Mouse (Mus musculus): ENCODE measurements at regions not wholly inside any gene's neighbourhood (a gene's known extent, or its start where the extent isn't known, plus 50 kb on each side); places are given as distances from the start of the nearest gene placed in this dataset.

- Histone ChIP-seq H3K4me1 (replicated peaks; ENCODE audit: insufficient read depth, low read length) (no peaks in the 10 kb centered on the region), H3K27ac (no peak overlapping the region), H3K9me3 (replicated peaks; ENCODE audit: low read length) (no peaks in the 10 kb centered on the region), H3K27me3 (ENCODE audit: insufficient read depth, low read length) (no peaks in the 10 kb centered on the region), H3K9ac (ENCODE audit: low read depth, low read length) (no peak overlapping the region), H3K4me2 (ENCODE audit: low read length) (no peak overlapping the region), H3K36me3 (ENCODE audit: insufficient read depth, low read length) (no peaks in the 10 kb centered on the region), H3K4me3 (replicated peaks; ENCODE audit: low read depth, low read length) (no peak overlapping the region)
- DNase-seq (ENCODE audit: low spot score), result no peak
- TF ChIP-seq CTCF (IDR thresholded peaks at IDR 0.05; ENCODE audit: low read depth), result no peak
- 57% methylated on average over 3 of the region's 3 CpGs for WGBS
- ATAC-seq (replicated peaks; ENCODE audit: low FRiP score, low read depth), result no peak
Measured at GRCm38 (mm10) chr3:149820670-149821069, 830.3 kb upstream of the Adgrl2 start.

GRCm38 (mm10) chr3:149819863-149820262 lies 829.5 kb upstream of the Adgrl2 start:
- DNase-seq (ENCODE audit: low spot score), result peak; percentile 54
- Histone ChIP-seq H3K4me2 (ENCODE audit: low read length) (no peak overlapping the region), H3K27me3 (ENCODE audit: insufficient read depth, low read length) (no peaks in the 10 kb centered on the region), H3K4me1 (replicated peaks; ENCODE audit: insufficient read depth, low read length) (no peaks in the 10 kb centered on the region), H3K9me3 (replicated peaks; ENCODE audit: low read length) (no peaks in the 10 kb centered on the region), H3K9ac (ENCODE audit: low read depth, low read length) (no peak overlapping the region), H3K4me3 (replicated peaks; ENCODE audit: low read depth, low read length) (no peak overlapping the region), H3K27ac (no peak overlapping the region), H3K36me3 (ENCODE audit: insufficient read depth, low read length) (no peaks in the 10 kb centered on the region)
- 45% methylated on average over 4 of the region's 4 CpGs for WGBS
- no peak for TF ChIP-seq CTCF (IDR thresholded peaks at IDR 0.05; ENCODE audit: low read depth)
- ATAC-seq (replicated peaks; ENCODE audit: low FRiP score, low read depth), result no peak

- H3K36me3 ChIP-seq (ENCODE audit: insufficient read depth, low read length), result no peaks in the 10 kb centered on the region
- H3K4me1 ChIP-seq (replicated peaks; ENCODE audit: insufficient read depth, low read length), result no peaks in the 10 kb centered on the region
- H3K4me3 ChIP-seq (replicated peaks; ENCODE audit: low read depth, low read length), result no peak overlapping the region
- no peak overlapping the region for H3K4me2 ChIP-seq (ENCODE audit: low read length)
- H3K9ac ChIP-seq (ENCODE audit: low read depth, low read length), result no peak overlapping the region
- H3K27ac ChIP-seq, result no peak overlapping the region
- WGBS, result 51% methylated on average over 2 of the region's 2 CpGs
- H3K27me3 ChIP-seq (ENCODE audit: insufficient read depth, low read length), result no peaks in the 10 kb centered on the region
- no peak for TF ChIP-seq CTCF (IDR thresholded peaks at IDR 0.05; ENCODE audit: low read depth)
- H3K9me3 ChIP-seq (replicated peaks; ENCODE audit: low read length), result no peaks in the 10 kb centered on the region
- DNase-seq (ENCODE audit: low spot score) (peak; percentile 66), ATAC-seq (replicated peaks; ENCODE audit: low FRiP score, low read depth) (no peak)
Measured at GRCm38 (mm10) chr3:149819081-149819480, 828.7 kb upstream of the Adgrl2 start.

- WGBS, result 60% methylated on average over 2 of the region's 2 CpGs
- H3K36me3 ChIP-seq (ENCODE audit: insufficient read depth, low read length), result no peaks in the 10 kb centered on the region
- no peak overlapping the region for H3K4me2 ChIP-seq (ENCODE audit: low read length)
- no peak for TF ChIP-seq CTCF (IDR thresholded peaks at IDR 0.05; ENCODE audit: low read depth)
- ATAC-seq (replicated peaks; ENCODE audit: low FRiP score, low read depth) (no peak), DNase-seq (ENCODE audit: low spot score) (peak; percentile 65)
- no peaks in the 10 kb centered on the region for H3K4me1 ChIP-seq (replicated peaks; ENCODE audit: insufficient read depth, low read length)
- H3K27me3 ChIP-seq (ENCODE audit: insufficient read depth, low read length), result no peaks in the 10 kb centered on the region
- no peak overlapping the region for H3K27ac ChIP-seq
- no peak overlapping the region for H3K4me3 ChIP-seq (replicated peaks; ENCODE audit: low read depth, low read length)
- no peaks in the 10 kb centered on the region for H3K9me3 ChIP-seq (replicated peaks; ENCODE audit: low read length)
- no peak overlapping the region for H3K9ac ChIP-seq (ENCODE audit: low read depth, low read length)
Measured at GRCm38 (mm10) chr3:149811036-149811435, 820.7 kb upstream of the Adgrl2 start.

- Histone ChIP-seq H3K27me3 (ENCODE audit: insufficient read depth, low read length) (no peaks in the 10 kb centered on the region), H3K4me1 (replicated peaks; ENCODE audit: insufficient read depth, low read length) (no peaks in the 10 kb centered on the region), H3K4me2 (ENCODE audit: low read length) (no peak overlapping the region), H3K9ac (ENCODE audit: low read depth, low read length) (no peak overlapping the region), H3K27ac (no peak overlapping the region), H3K36me3 (ENCODE audit: insufficient read depth, low read length) (no peaks in the 10 kb centered on the region), H3K4me3 (replicated peaks; ENCODE audit: low read depth, low read length) (no peak overlapping the region), H3K9me3 (replicated peaks; ENCODE audit: low read length) (no peaks in the 10 kb centered on the region)
- no peak for TF ChIP-seq CTCF (IDR thresholded peaks at IDR 0.05; ENCODE audit: low read depth)
- WGBS, result 65% methylated on average over 6 of the region's 6 CpGs
- ATAC-seq (replicated peaks; ENCODE audit: low FRiP score, low read depth) (no peak), DNase-seq (ENCODE audit: low spot score) (no peak)
Measured at GRCm38 (mm10) chr3:149805345-149805744, 815.0 kb upstream of the Adgrl2 start.

- TF ChIP-seq CTCF (IDR thresholded peaks at IDR 0.05; ENCODE audit: low read depth), result no peak
- no peak overlapping the region for H3K9ac ChIP-seq (ENCODE audit: low read depth, low read length)
- no peaks in the 10 kb centered on the region for H3K9me3 ChIP-seq (replicated peaks; ENCODE audit: low read length)
- no peak overlapping the region for H3K4me2 ChIP-seq (ENCODE audit: low read length)
- no peak overlapping the region for H3K27ac ChIP-seq
- DNase-seq (ENCODE audit: low spot score) (no peak), ATAC-seq (replicated peaks; ENCODE audit: low FRiP score, low read depth) (no peak)
- H3K36me3 ChIP-seq (ENCODE audit: insufficient read depth, low read length), result no peaks in the 10 kb centered on the region
- no peaks in the 10 kb centered on the region for H3K27me3 ChIP-seq (ENCODE audit: insufficient read depth, low read length)
- H3K4me3 ChIP-seq (replicated peaks; ENCODE audit: low read depth, low read length), result no peak overlapping the region
- no peaks in the 10 kb centered on the region for H3K4me1 ChIP-seq (replicated peaks; ENCODE audit: insufficient read depth, low read length)
- 65% methylated on average over 2 of the region's 2 CpGs for WGBS
Measured at GRCm38 (mm10) chr3:149796123-149796522, 805.8 kb upstream of the Adgrl2 start.

- H3K27me3 ChIP-seq (ENCODE audit: insufficient read depth, low read length), result no peaks in the 10 kb centered on the region
- H3K9me3 ChIP-seq (replicated peaks; ENCODE audit: low read length), result no peaks in the 10 kb centered on the region
- no peak overlapping the region for H3K9ac ChIP-seq (ENCODE audit: low read depth, low read length)
- no peak overlapping the region for H3K4me2 ChIP-seq (ENCODE audit: low read length)
- H3K27ac ChIP-seq, result no peak overlapping the region
- no peak for ATAC-seq (replicated peaks; ENCODE audit: low FRiP score, low read depth)
- no peaks in the 10 kb centered on the region for H3K4me1 ChIP-seq (replicated peaks; ENCODE audit: insufficient read depth, low read length)
- H3K36me3 ChIP-seq (ENCODE audit: insufficient read depth, low read length), result no peaks in the 10 kb centered on the region
- no peak overlapping the region for H3K4me3 ChIP-seq (replicated peaks; ENCODE audit: low read depth, low read length)
- no peak for DNase-seq (ENCODE audit: low spot score)
- TF ChIP-seq CTCF (IDR thresholded peaks at IDR 0.05; ENCODE audit: low read depth), result no peak
- 69% methylated on average over 2 of the region's 2 CpGs for whole genome bisulfite sequencing
Measured at GRCm38 (mm10) chr3:149791593-149791992, 801.2 kb upstream of the Adgrl2 start.

All from kidney, postnatal 0 days (tissue).